Mouse (Mus musculus): ENCODE measurements around the gene Ankrd65.

Ankrd65 gene

GRCm38 (mm10) chr4:155812665-155813181 is 22.5 kb downstream of the Ankrd65 start:
- DNase-seq (ENCODE audit: low spot score) = peak; percentile 23

DNA sequence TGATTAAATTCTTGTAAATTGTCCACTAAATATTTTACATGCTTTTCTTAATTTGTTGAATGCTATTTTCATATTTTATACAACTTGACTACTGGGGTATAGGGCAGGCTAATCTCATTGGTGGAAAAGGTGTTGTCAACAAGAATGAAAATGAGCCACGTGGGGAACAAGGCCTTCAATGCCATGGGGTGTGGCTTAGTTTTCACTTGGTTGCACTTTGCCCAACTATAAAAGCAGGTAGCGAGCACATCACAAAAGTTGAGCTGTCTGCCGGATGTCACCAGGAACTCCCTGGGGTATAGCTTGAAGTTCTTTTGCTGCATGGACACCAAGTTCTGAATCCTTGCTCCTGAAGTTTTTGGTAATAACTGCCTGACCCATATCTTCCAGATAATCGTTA is 27.3 kb downstream of the Ankrd65 start:
- DNase-seq (ENCODE audit: low spot score) = no peak

GRCm38 (mm10) chr4:155821025-155821424 is 30.8 kb downstream of the Ankrd65 start:
- peak; percentile 58 for DNase-seq (ENCODE audit: low spot score)

GRCm38 (mm10) chr4:155823443-155823842 is 33.2 kb downstream of the Ankrd65 start:
- DNase-seq (ENCODE audit: low spot score) = no peak

DNA sequence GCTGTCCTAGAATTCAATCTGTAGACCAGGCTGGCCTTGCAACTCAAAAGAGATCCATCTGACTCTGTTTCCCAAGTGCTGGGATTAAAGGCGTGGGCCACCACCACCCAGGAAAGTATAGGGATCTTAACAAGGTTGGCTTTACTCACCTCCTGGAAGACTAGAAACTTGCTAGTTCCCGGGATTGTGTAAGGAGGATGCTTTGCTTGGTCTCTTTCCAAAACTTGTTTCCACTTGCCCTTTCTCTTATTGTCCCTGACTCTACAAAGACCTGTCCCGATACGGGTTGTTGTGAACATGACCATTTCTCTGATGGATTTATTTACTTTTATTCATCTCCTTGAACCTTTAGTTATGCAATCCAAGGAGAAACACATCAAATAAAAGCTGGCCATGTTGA is 39.6 kb downstream of the Ankrd65 start:
- no peak for DNase-seq (ENCODE audit: low spot score)

- no peak for DNase-seq (ENCODE audit: low spot score)
These were observed 40.4 kb downstream of the Ankrd65 start for GRCm38 (mm10) chr4:155830596-155830995.

- DNase-seq (ENCODE audit: low spot score) = peak; percentile 99
These were observed 41.0 kb downstream of the Ankrd65 start, which contains the start of gene Aurkaip1 for GRCm38 (mm10) chr4:155831205-155831766. Gene Aurkaip1, plus strand, starts transcription at chr4:155831272.

GRCm38 (mm10) chr4:155831831-155832230 is 41.6 kb downstream of the Ankrd65 start:
- no peak for DNase-seq (ENCODE audit: low spot score)

DNA sequence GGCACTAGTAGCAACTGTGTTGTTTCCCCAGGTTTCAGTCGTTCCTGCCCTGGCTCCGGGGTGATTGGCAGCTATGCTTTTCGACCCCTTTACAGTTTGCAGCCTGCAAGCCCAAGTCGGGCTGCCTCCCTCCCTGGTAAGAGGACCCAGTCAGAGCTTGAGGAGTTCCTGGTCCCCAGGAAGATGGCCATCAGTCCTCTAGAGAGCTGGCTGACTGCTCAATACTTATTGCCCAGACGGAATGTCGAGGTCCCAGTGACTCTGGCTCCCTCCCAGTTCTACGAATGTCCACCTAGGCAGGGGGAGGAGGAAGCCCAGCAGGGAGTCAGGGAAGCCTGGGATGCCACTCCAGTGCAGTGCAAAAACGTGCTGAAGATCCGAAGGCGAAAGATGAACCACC is 42.1 kb downstream of the Ankrd65 start:
- no peak for DNase-seq (ENCODE audit: low spot score)

GRCm38 (mm10) chr4:155833234-155833633 is 43.0 kb downstream of the Ankrd65 start:
- no peak for DNase-seq (ENCODE audit: low spot score)

DNA sequence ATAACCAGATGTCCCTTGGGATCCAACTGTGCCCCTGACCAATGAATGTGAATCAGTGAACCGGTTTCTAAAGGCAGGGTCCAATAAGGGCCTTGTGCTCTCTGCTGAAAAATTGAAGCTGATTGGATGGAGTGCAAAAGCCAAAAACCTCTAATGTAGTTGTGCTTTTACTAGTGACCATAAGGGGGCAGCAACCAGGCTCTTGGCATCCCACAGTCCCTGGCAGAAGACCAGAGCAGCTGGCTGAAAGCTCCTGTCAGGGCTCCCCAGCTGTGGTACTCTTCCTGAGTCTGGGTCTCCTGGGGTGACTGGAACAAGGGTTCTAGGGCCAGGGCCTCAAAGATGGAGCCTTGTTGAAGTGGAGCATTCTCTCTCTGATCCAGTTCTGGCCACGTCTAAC is 43.6 kb downstream of the Ankrd65 start:
- DNase-seq (ENCODE audit: low spot score) = peak; percentile 74

DNA sequence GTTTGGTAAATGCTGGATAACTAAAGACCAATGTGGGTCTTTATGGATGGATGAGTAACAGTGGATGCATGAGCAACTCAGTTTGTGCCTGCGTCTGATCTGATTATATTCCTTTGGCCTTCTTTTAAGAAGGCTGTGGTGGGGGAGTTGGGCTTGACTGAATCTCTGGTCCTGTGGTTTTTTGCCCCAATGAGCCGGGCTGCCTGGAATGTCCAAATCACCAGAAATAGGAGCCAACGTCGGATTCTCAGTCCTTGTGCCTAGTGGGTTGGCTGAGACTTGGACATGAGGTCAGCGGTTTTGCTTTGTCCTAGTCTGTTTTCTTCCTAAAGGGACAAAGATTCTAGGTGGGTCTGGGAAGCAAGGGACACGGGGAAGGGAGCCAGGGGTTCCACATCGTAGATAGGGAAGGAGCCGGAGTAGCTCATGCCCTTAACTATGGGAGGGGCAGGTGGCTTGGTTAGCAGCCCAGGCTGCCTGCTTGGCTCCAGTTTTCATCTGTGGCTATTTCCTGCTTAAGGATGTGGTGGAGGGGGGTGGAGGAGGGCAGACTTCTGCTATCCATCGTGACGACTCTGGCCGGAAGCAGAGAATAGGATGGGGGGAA is 47.3 kb downstream of the Ankrd65 start:
- no peak for DNase-seq (ENCODE audit: low spot score)

DNA sequence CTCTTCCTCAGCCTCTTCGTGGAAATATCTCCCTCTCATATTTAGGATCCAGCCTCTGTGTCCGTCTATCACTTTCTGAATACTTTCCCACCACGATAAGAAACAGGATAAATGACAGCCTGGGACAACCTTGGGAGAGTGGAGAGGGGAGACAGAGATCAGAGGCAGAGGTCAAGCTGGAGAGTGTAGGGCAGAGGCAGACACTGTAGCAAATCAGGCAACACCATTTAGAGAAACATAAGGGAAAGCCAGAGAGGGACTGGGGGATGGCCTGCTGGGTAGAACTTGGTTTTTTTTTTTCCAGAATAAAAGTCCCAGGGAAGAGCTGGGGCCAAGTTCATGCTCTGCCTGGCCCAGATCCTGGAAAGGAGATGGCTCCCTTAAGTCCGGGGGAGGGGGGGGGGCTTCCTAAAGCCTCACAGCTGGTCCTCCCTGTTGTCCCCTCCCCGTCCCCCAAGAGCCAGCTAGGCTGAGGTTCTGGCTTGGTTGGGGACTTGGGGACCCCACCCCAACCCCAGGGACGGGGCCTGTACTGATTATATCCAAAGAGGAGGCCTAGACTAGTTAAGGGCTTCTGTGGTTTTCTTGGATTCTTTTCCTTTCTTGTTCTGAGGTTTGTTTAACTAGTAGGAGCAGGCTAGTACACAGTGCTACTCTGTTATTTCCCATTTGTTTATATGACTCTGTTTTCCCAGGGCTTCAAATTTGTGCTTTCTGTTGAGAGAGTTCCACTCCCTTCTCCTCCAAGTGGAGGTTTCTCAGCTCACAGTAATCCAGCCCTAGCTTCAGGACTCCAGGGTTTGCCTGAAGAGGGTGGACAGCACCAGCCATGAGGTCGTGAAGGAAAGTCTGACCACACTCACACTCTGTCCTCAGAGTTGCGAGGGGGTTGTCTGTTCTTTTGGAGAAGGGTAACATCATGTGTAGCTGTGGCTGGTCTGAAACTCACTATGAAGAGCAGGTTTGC is 48.2 kb downstream of the Ankrd65 start:
- DNase-seq (ENCODE audit: low spot score) = no peak

DNA sequence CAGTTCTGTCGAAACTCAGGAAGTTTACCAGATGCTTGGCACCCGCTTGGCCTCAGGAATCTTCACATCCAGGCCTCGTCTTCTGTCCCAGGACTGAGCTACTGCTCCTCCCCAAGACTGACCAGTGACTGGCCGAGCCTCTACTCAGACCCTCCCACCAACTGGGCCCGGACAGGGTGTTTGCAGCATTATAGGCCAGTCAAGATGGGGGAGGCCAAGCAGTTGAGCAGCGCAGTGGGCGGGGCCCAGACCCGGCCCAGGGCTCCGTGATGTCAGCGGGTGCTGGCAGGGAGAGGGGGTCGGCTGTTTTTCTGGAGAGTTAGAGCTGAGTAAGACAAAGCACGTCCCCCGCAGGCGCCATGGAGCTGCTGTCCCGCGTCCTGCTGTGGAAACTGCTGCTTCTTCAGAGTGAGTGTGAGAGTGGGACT is 49.3 kb downstream of the Ankrd65 start, which contains the start of gene Mxra8:
Mxra8 (plus strand) TSS at position 198 of the 428 bp plus-strand sequence.
- DNase-seq (ENCODE audit: low spot score) = peak; percentile 93

GRCm38 (mm10) chr4:155840076-155841002 is 50.1 kb downstream of the Ankrd65 start:
- peak; percentile 12 for DNase-seq (ENCODE audit: low spot score)

GRCm38 (mm10) chr4:155841003-155841454 is 50.8 kb downstream of the Ankrd65 start:
- DNase-seq (ENCODE audit: low spot score) = peak; percentile 71

GRCm38 (mm10) chr4:155841651-155842270 is 51.5 kb downstream of the Ankrd65 start:
- peak; percentile 21 for DNase-seq (ENCODE audit: low spot score)

GRCm38 (mm10) chr4:155843231-155843630 is 53.0 kb downstream of the Ankrd65 start:
- no peak for DNase-seq (ENCODE audit: low spot score)

DNA sequence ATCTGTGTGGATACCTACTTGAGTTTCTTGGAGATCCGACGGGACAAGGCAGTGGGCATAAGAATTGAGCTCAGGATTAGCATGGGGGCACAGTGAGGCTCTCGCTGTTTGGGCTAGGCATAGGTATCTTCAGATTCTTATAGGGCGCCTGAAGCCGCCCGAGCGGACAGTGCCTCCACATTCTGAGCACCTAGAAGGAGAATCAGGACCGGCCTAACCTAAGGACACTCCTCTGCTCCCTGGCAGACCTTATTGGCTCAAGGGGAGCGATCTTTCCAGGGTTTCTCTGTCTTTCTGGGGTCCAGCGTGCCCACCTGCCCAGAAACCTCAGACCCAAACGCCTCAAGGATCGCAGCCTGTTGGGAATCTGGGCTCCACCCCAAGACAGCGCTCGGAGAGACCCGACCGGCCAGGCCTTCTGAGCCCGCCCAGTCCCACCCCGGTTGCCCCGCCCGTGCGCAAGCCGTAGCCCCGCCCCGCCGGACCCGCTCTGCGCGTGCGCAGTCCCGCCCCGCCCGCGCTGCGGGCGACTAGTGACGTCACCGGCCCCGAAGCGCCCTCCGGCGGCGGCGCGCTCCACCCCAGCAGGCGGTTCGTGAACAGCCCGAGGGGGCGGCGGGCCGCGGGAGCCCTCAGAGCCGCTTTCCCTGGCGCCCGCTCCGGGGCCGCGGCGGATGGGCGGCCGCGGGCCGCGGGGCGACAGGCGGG is 56.8 kb downstream of the Ankrd65 start, which contains the start of gene Dvl1:
Dvl1 (plus strand) TSS at position 532 of the 708 bp plus-strand sequence.
- DNase-seq (ENCODE audit: low spot score) = peak; percentile 84
